Mouse (Mus musculus) hindbrain, embryonic 15.5 days (tissue): ENCODE results near the gene Trim75. TPM values are rescaled to one million over a fixed set of nuclear protein-coding genes. Genes with fewer than 3 reads are reported as not detected.
"Not testable (repeated sequence)": the region's sequence is repeated elsewhere in the genome, so short reads cannot be mapped to it uniquely, and the experiment has no call there.

Source experiments
- ATAC-seq: fragments of 200-750 bp; cut with Nextera tagmentation; 2 replicates; pipeline ENCODE4 v1.8.0; 2017; ENCODE audit warnings: low read depth, moderate number of reproducible peaks, moderate TSS enrichment; ENCODE audit not compliant: low FRiP score
- H3K27ac ChIP-seq: fragments of 300-500 bp; sonication (generic); replicated peaks from 2 replicates; pipeline ENCODE4 v1.5.1; 2015; ENCODE audit warnings: mild to moderate bottlenecking, inconsistent platforms
- H3K27me3 ChIP-seq: fragments of 300-500 bp; sonication (generic); 2 replicates; pipeline ENCODE4 v1.6.1; 2015; ENCODE audit warnings: control low read depth, inconsistent platforms
- H3K36me3 ChIP-seq: fragments of 300-500 bp; sonication (generic); 2 replicates; pipeline ENCODE4 v1.6.1; 2015; ENCODE audit warnings: control low read depth, inconsistent platforms
- H3K4me1 ChIP-seq: fragments of 300-500 bp; sonication (generic); replicated peaks from 2 replicates; pipeline ENCODE4 v1.6.1; 2015; ENCODE audit warnings: control low read depth, inconsistent platforms
- H3K4me2 ChIP-seq: fragments of 300-500 bp; sonication (generic); 2 replicates; pipeline ENCODE4 v1.6.1; 2015; ENCODE audit warnings: moderate library complexity, mild to moderate bottlenecking, inconsistent platforms
- H3K4me3 ChIP-seq: fragments of 300-500 bp; sonication (generic); 2 replicates; pipeline ENCODE4 v1.5.1; 2015; ENCODE audit warnings: mild to moderate bottlenecking, inconsistent platforms
- H3K9ac ChIP-seq: fragments of 300-500 bp; sonication (generic); 2 replicates; pipeline ENCODE4 v1.6.1; 2015; ENCODE audit warnings: inconsistent platforms
- H3K9me3 ChIP-seq: fragments of 300-500 bp; sonication (generic); 2 replicates; pipeline ENCODE4 v1.6.1; 2016; ENCODE audit warnings: control low read depth, inconsistent platforms
- WGBS: fragments of 180-500 bp; shearing (Covaris S2); methylation state at CpG from one replicate; pipeline ENCODE4 v1.1.7; 2015; 5-methylcytosine and 5-hydroxymethylcytosine counted together
- polyA plus RNA-seq: library from polyadenylated mRNA; unstranded; fragments of >200 nt; fragmentation: Nextera tagmentation; extraction: Ambion mirVana; gene quantifications from 2 replicates; pipeline ENCODE4 v1.2.1, GENCODE M21; 2015

Trim75 gene
- polyA plus RNA-seq = 0.04 and 0.09 TPM in 2 replicates

DNA sequence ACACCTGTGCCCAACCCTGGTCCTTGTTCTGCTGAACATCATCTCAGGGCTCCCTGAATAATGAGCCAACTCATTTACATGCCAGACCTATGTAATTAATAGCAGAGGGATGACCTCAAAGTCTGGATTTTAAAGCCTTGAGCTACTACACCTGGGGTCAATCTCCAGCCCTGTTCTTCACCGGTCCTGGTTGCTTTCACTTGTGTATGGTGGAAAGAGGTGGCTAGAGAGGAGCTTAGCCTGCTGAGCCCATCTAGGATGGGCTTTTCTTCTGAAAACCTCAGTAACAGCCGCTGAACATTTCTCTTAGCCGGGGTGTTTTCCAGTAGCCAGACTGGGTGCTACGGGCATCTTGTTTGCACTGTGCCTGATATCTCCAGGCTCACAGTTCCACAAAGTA lies at the start of gene Trim75:
Gene Trim75, minus strand, starts transcription at position 101 of the 400 bp plus-strand sequence.
- Histone ChIP-seq H3K27me3 (no peaks in the 10 kb centered on the region), H3K9ac (no peak within 1 kb of the TSS), H3K4me1 (no peaks in the 10 kb centered on the region), H3K36me3 (no peaks in the 10 kb centered on the region), H3K9me3 (no peaks in the 10 kb centered on the region), H3K4me3 (no peak within 1 kb of the TSS), H3K4me2 (no peak within 1 kb of the TSS), H3K27ac (no peak within 1 kb of the TSS)
- WGBS = 90% methylated on average over 4 of the region's 4 CpGs
- ATAC-seq = no peak

GRCm38 (mm10) chr8:65037117-65037533 lies 49.5 kb upstream of the Trim75 start, which contains the start of gene Apela:
TSS of gene Apela (minus strand) at chr8:65037336.
- peak; percentile 81 for ATAC-seq
- no peaks in the 10 kb centered on the region for H3K9me3 ChIP-seq
- no peak within 1 kb of the TSS for H3K27ac ChIP-seq
- H3K4me3 ChIP-seq = peak within 1 kb of the TSS; percentile 39
- no peaks in the 10 kb centered on the region for H3K27me3 ChIP-seq
- H3K4me1 ChIP-seq = peaks cover 14% of the 10 kb centered on the region
- peak within 1 kb of the TSS; percentile 68 for H3K4me2 ChIP-seq
- WGBS = under 1% methylated on average over 8 of the region's 8 CpGs
- 0 out of 2 replicates have a peak within 1 kb of the TSS, but pooled peaks have one; percentile 5 for H3K9ac ChIP-seq
- H3K36me3 ChIP-seq = no peaks in the 10 kb centered on the region

GRCm38 (mm10) chr8:65034136-65034535 lies 46.5 kb upstream of the Trim75 start:
- no peaks in the 10 kb centered on the region for H3K9me3 ChIP-seq
- no peak overlapping the region for H3K9ac ChIP-seq
- H3K27me3 ChIP-seq = no peaks in the 10 kb centered on the region
- no peaks in the 10 kb centered on the region for H3K36me3 ChIP-seq
- H3K27ac ChIP-seq = no peak overlapping the region
- peaks cover 14% of the 10 kb centered on the region for H3K4me1 ChIP-seq
- 28% methylated on average over 2 of the region's 2 CpGs for WGBS
- ATAC-seq = no peak
- no peak overlapping the region for H3K4me3 ChIP-seq
- no peak overlapping the region for H3K4me2 ChIP-seq

GRCm38 (mm10) chr8:65033056-65033455 lies 45.4 kb upstream of the Trim75 start:
- H3K4me2 ChIP-seq = no peak overlapping the region
- WGBS = 85% methylated on average over 13 of the region's 13 CpGs
- no peak overlapping the region for H3K4me3 ChIP-seq
- peaks cover 14% of the 10 kb centered on the region for H3K4me1 ChIP-seq
- no peak for ATAC-seq
- H3K27me3 ChIP-seq = no peaks in the 10 kb centered on the region
- no peaks in the 10 kb centered on the region for H3K36me3 ChIP-seq
- no peak overlapping the region for H3K9ac ChIP-seq
- H3K9me3 ChIP-seq = no peaks in the 10 kb centered on the region
- H3K27ac ChIP-seq = no peak overlapping the region

GRCm38 (mm10) chr8:65032107-65032506 lies 44.5 kb upstream of the Trim75 start:
- Histone ChIP-seq H3K9me3 (no peaks in the 10 kb centered on the region), H3K27ac (no peak overlapping the region), H3K36me3 (no peaks in the 10 kb centered on the region), H3K27me3 (no peaks in the 10 kb centered on the region), H3K9ac (no peak overlapping the region), H3K4me3 (no peak overlapping the region), H3K4me2 (no peak overlapping the region), H3K4me1 (peaks cover 9% of the 10 kb centered on the region)
- WGBS = 94% methylated on average over 1 of the region's 1 CpGs
- ATAC-seq = no peak

GRCm38 (mm10) chr8:65030735-65031485 lies 43.3 kb upstream of the Trim75 start:
- Histone ChIP-seq H3K9ac (no peak overlapping the region), H3K27ac (no peak overlapping the region), H3K4me3 (no peak overlapping the region), H3K9me3 (no peaks in the 10 kb centered on the region), H3K27me3 (no peaks in the 10 kb centered on the region), H3K36me3 (no peaks in the 10 kb centered on the region), H3K4me2 (no peak overlapping the region), H3K4me1 (peaks cover 3% of the 10 kb centered on the region; the same call in 1 of the 2 replicates)
- 81% methylated on average over 4 of the region's 4 CpGs for WGBS
- no peak for ATAC-seq

DNA sequence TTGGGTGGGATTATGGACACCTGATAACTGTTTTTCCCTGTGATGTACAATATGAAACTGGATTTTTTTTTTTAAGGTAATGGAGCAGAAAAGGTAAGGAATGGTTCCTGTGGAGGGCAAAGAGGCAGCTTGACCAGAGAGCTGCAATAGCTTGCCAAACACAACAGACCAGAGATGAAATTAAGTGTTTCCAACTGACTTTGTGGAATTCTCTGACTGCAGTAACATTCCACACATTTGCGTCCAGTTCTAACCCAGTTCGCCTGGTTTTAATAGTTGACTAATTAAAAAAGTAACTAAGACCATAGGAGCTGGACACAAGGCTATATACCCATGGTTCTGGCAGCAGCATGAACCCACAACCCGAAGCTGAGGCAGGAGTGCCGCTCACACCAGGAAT lies 42.1 kb upstream of the Trim75 start:
- ATAC-seq = no peak
- Histone ChIP-seq H3K4me1 (no peaks in the 10 kb centered on the region), H3K4me2 (no peak overlapping the region), H3K9ac (no peak overlapping the region), H3K27ac (no peak overlapping the region), H3K9me3 (no peaks in the 10 kb centered on the region), H3K4me3 (no peak overlapping the region), H3K36me3 (no peaks in the 10 kb centered on the region), H3K27me3 (no peaks in the 10 kb centered on the region)
- 86% methylated on average over 4 of the region's 4 CpGs for WGBS

- 90% methylated on average over 12 of the region's 12 CpGs for WGBS
- ATAC-seq = no peak
- Histone ChIP-seq H3K4me3 (no peak overlapping the region), H3K27me3 (no peaks in the 10 kb centered on the region), H3K9me3 (no peaks in the 10 kb centered on the region), H3K4me2 (no peak overlapping the region), H3K4me1 (no peaks in the 10 kb centered on the region), H3K36me3 (no peaks in the 10 kb centered on the region), H3K27ac (no peak overlapping the region), H3K9ac (no peak overlapping the region)
Measured at GRCm38 (mm10) chr8:65028959-65029686, 41.5 kb upstream of the Trim75 start.

- Histone ChIP-seq H3K4me1 (no peaks in the 10 kb centered on the region), H3K4me2 (no peak overlapping the region), H3K9ac (no peak overlapping the region), H3K36me3 (no peaks in the 10 kb centered on the region), H3K27me3 (no peaks in the 10 kb centered on the region), H3K4me3 (no peak overlapping the region), H3K27ac (no peak overlapping the region), H3K9me3 (no peaks in the 10 kb centered on the region)
- ATAC-seq = no peak
- 53% methylated on average over 8 of the region's 8 CpGs for WGBS
Measured at GRCm38 (mm10) chr8:65022485-65022884, 34.9 kb upstream of the Trim75 start.

- Histone ChIP-seq H3K9ac (no peak within 1 kb of the TSS), H3K27me3 (no peaks in the 10 kb centered on the region), H3K9me3 (no peaks in the 10 kb centered on the region), H3K4me1 (no peaks in the 10 kb centered on the region), H3K4me2 (no peak within 1 kb of the TSS), H3K4me3 (no peak within 1 kb of the TSS), H3K36me3 (no peaks in the 10 kb centered on the region), H3K27ac (no peak within 1 kb of the TSS)
- ATAC-seq = no peak
- WGBS = 89% methylated on average over 8 of the region's 8 CpGs
Measured at GRCm38 (mm10) chr8:65018423-65018822, 30.8 kb upstream of the Trim75 start, which contains the start of the genes Trim61 and Trim60. TSS of gene Trim61 (minus strand) at chr8:65018523. TSS of gene Trim60 (minus strand) at chr8:65018584.

DNA sequence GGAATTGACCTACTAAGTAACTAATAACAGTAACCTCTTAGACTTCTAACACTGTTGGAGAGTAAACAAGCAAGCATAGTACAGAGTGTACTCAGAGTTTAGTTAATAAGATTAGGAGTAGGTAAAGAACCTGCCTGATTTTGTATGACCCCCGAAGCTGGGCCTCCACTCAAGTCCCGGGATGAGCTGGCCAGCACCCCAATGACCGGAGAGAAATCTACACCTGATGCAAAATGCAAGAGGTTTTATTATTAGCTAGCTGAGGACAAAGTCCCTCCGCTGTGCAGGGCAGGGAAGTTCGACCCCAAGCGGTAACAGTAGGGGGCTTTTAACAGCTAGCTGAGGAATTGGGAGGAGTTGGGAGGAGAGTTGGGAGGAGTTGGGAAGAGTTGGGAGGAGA lies 20.0 kb upstream of the Trim75 start:
- H3K27ac ChIP-seq, H3K9ac ChIP-seq, H3K9me3 ChIP-seq, H3K4me2 ChIP-seq, H3K4me1 ChIP-seq, H3K4me3 ChIP-seq, H3K27me3 ChIP-seq, ATAC-seq, H3K36me3 ChIP-seq: not testable (repeated sequence)
- WGBS = 75% methylated on average over 6 of the region's 6 CpGs

DNA sequence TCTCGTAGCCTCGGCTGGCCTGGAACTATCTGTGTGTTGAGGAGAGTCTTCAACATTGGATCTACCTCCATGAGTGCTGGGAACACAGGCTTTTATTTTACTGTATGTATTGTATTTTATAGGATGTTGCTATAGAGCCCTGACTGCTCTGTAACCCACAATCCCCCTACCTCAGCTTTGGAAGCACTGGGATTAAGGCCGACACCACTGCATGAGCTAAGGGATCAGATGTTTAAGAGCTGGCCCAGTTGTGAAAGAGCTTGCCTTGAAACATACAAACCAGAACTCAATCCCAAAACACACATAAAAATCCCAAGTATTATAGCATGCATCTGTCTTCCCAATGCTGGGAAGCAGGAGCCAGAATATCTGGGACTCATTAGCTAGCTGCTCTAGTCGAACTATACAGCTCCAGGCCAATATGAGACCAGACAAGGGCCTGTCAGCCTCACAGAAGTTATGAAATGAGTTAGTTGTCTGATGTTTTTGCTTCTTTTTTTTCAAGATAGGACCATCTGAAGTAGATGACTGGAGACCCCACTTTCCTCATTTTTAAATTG lies 11.3 kb upstream of the Trim75 start:
- H3K4me3 ChIP-seq = no peak overlapping the region
- H3K27me3 ChIP-seq = no peaks in the 10 kb centered on the region
- 92% methylated on average over 4 of the region's 4 CpGs for WGBS
- no peak overlapping the region for H3K9ac ChIP-seq
- H3K36me3 ChIP-seq = no peaks in the 10 kb centered on the region
- ATAC-seq = no peak
- H3K27ac ChIP-seq = no peak overlapping the region
- no peak overlapping the region for H3K4me2 ChIP-seq
- no peaks in the 10 kb centered on the region for H3K4me1 ChIP-seq
- H3K9me3 ChIP-seq = no peaks in the 10 kb centered on the region
